Mouse (Mus musculus) G1E (cell line): ENCODE measurements around the gene Dock4. TPM values are rescaled to one million over a fixed set of nuclear protein-coding genes. Genes with fewer than 3 reads are reported as not detected.

Source experiments
- ATAC-seq: 2 replicates; pipeline ENCODE4 v1.8.0; 2016; ENCODE audit warnings: mild to moderate bottlenecking; ENCODE audit not compliant: insufficient number of reproducible peaks, poor library complexity, low FRiP score, severe bottlenecking; ENCODE audit errors: extremely low read depth
- DNase-seq: peaks from one replicate; pipeline ENCODE4 v3.0.0; 2012; ENCODE audit warnings: low spot score
- H3K27me3 ChIP-seq: 2 replicates; pipeline ENCODE4 v1.6.1; 2012; ENCODE audit warnings: mild to moderate bottlenecking, low read length, inconsistent platforms; ENCODE audit not compliant: insufficient read depth
- H3K36me3 ChIP-seq: replicated peaks from 2 replicates; pipeline ENCODE3; 2012; ENCODE audit warnings: mild to moderate bottlenecking, inconsistent platforms
- H3K4me1 ChIP-seq: 2 replicates; pipeline ENCODE4 v1.6.1; 2012; ENCODE audit warnings: low read depth, low read length, inconsistent platforms, mixed read lengths; ENCODE audit not compliant: insufficient read depth
- H3K4me3 ChIP-seq: 2 replicates; pipeline ENCODE4 v1.5.1; 2012; ENCODE audit warnings: low read depth, mild to moderate bottlenecking, inconsistent platforms, low read length, moderate library complexity, mixed read lengths
- H3K9me3 ChIP-seq: replicated peaks from 2 replicates; pipeline ENCODE4 v1.6.1; 2012; ENCODE audit warnings: inconsistent platforms
- CTCF ChIP-seq: IDR thresholded peaks from 2 replicates; pipeline ENCODE4 v1.5.1; 2012; ENCODE audit warnings: low read depth, low read length, inconsistent platforms, mixed read lengths
- GATA1 ChIP-seq: IDR thresholded peaks from 2 replicates; pipeline ENCODE4 v1.6.1; 2012; ENCODE audit warnings: borderline replicate concordance, low read length, inconsistent platforms, mixed read lengths
- GATA2 ChIP-seq: IDR thresholded peaks from 2 replicates; pipeline ENCODE4 v1.6.1; 2012; ENCODE audit warnings: low read depth, low read length, inconsistent platforms, borderline replicate concordance
- POLR2AphosphoS5 ChIP-seq: IDR thresholded peaks from 2 replicates; pipeline ENCODE4 v1.6.1; 2012; ENCODE audit warnings: low read depth, low read length, inconsistent platforms; ENCODE audit not compliant: insufficient replicate concordance
- TAL1 ChIP-seq: conservative IDR thresholded peaks from 2 replicates; pipeline ENCODE4 v1.6.1; 2012; ENCODE audit warnings: low read depth, low read length, inconsistent platforms, mixed read lengths
- polyA plus RNA-seq: library from polyadenylated mRNA; stranded (reverse); fragments of >175 nt; gene quantifications from 2 replicates; pipeline ENCODE4 v1.2.3, GENCODE M21; 2012
- total RNA-seq, 2 experiments: library from RNA; stranded (forward) in 1 of 2; stranded (reverse) in 1 of 2; fragments of 200-1000 nt in 1 of 2; fragments of >200 nt in 1 of 2; fragmentation: Nextera tagmentation in 1 of 2; gene quantifications; 2 replicates each; pipeline ENCODE4 v1.2.3; 2014 to 2017

The Dock4 gene
- total and polyA plus RNA-seq, 3 experiments = 0.01 to 1.2 (median 0.68) TPM

DNA sequence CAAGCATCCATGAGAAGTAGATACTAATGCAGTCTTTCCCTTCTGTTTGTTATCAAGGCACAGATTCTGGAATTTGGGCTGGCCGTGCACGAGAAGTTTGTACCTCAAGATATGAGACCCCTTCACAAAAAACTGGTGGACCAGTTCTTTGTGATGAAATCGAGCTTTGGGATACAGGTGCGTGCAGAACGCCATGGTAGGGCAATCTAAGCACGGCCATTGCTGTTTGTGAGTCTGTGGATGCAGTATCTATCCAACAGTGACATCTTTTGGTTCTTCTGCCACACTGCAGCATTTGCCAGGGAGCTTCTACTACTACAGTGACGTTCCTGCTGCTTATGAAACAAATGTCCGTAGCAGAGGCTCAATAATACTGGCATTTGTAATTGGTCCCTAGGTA, 386.4 kb downstream of the Dock4 start:
- no peak overlapping the region for H3K4me3 ChIP-seq
- peaks cover 2% of the 10 kb centered on the region; the same call in 1 of the 2 replicates for H3K27me3 ChIP-seq
- TF ChIP-seq TAL1 (no peak), CTCF (peak; percentile 23; the same call in 1 of the 2 replicates), POLR2AphosphoS5 (no peak), GATA1 (no peak), GATA2 (no peak)
- no peaks in the 10 kb centered on the region for H3K9me3 ChIP-seq
- H3K4me1 ChIP-seq = no peaks in the 10 kb centered on the region
- ATAC-seq (peak; percentile 31; the same call in 1 of the 2 replicates), DNase-seq (no peak)
- H3K36me3 ChIP-seq = no peaks in the 10 kb centered on the region

DNA sequence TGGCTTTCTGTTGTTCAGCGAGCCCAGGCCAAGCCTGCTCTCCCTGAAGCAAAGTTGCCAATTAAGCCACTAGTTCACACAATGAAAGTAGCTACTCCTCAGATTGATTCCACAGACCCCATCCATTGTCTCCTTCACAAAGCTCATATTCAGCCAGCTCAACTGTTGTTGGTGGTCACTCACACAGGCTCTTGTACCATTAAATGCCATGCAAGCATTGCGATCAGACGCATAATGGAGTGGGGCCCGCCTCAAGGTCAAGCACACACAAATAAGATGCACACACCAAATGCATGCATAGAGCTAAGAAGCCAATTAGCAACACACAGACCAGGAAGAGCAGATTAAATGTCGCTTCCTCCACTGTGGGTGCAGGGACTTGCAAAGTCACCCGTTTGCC, 391.2 kb downstream of the Dock4 start:
- TF ChIP-seq GATA1 (no peak), CTCF (no peak), TAL1 (no peak), POLR2AphosphoS5 (no peak), GATA2 (no peak)
- H3K36me3 ChIP-seq = no peaks in the 10 kb centered on the region
- no peak overlapping the region for H3K4me3 ChIP-seq
- no peaks in the 10 kb centered on the region for H3K9me3 ChIP-seq
- H3K4me1 ChIP-seq = peaks cover 2% of the 10 kb centered on the region; the same call in 1 of the 2 replicates
- ATAC-seq (no peak), DNase-seq (no peak)
- H3K27me3 ChIP-seq = peaks cover 2% of the 10 kb centered on the region; the same call in 1 of the 2 replicates

DNA sequence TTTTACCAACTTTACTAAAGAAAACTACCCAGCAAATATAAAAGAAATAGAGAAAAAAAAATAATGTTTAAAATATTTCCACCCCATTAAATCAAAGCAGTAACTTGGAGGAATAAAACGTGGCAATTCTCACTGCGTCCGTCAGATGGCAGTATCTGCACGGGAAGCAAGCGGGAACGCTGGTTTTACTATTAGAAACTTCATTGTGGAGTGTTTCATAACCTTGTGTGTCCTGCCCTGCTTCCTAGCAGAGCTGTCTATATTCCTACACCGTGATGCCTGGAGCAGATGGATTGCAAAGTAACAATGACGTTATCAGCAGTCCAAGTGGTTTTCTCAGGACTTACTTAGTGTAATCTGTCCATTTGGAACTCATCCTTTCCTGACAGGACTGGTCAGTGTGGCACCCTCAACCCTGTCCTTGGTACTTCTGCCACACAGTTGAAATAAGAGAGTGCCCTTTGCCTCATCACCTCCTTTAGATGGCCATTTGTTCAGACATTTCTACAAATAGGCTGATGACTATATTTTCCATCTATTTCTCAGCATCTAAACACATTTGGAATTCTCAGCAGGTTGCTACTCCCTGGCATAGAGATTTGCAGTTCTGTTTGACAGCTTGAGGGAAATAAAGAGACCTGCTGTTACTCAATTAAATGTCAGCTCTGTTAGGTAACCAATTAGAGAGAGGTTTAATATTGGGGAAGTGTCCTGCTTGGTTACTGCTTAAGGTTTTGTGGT, 392.0 kb downstream of the Dock4 start:
- no peak overlapping the region for H3K4me3 ChIP-seq
- no peaks in the 10 kb centered on the region for H3K36me3 ChIP-seq
- TF ChIP-seq CTCF (peak; percentile 76), TAL1 (no peak)
- H3K9me3 ChIP-seq = no peaks in the 10 kb centered on the region
- ATAC-seq (no peak; the same call in 1 of the 2 replicates), DNase-seq (peak; percentile 4)
- H3K4me1 ChIP-seq = peaks cover 2% of the 10 kb centered on the region; the same call in 1 of the 2 replicates
- peaks cover 2% of the 10 kb centered on the region; the same call in 1 of the 2 replicates for H3K27me3 ChIP-seq

DNA sequence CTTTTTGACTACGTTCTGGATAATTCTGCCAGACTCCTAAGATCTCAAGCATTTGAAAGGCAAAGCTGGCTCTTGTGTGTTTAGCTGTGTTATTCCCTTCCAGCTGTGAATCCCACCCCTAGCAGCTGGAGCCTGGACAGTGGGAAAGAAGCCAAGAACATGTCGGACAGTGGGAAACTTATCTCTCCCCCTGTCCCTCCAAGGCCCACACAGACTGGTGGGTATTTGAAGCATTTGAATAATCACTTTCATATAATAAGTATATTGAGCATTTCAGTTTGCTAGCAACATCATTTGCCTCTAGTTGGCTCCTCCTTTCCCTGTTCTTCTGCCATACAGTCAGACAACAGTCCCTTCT, 392.6 kb downstream of the Dock4 start:
- no peaks in the 10 kb centered on the region for H3K36me3 ChIP-seq
- TF ChIP-seq TAL1 (no peak), GATA2 (no peak), POLR2AphosphoS5 (no peak), CTCF (no peak), GATA1 (no peak)
- no peaks in the 10 kb centered on the region for H3K9me3 ChIP-seq
- H3K27me3 ChIP-seq = peaks cover 2% of the 10 kb centered on the region; the same call in 1 of the 2 replicates
- H3K4me3 ChIP-seq = no peak overlapping the region
- peaks cover 2% of the 10 kb centered on the region; the same call in 1 of the 2 replicates for H3K4me1 ChIP-seq
- ATAC-seq = no peak
- DNase-seq = no peak

DNA sequence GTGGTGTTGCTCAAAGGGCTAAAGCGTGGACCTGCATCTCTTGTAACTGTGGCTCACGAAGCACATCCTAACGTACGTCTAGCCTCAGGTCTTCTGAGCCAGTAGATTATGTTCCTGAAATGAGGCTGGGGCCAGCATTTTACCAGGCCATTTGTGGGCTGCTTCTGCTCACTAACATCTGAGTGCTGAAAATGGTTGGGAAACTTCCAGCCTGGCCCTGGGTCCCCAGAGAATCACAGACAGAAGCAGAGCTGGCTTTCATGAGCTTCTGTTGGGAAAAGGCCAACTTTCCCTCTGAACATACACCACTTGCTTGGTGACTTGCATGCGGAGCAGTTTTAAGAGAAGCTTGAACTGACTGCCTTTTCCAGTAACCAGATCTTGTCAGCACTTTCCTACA, 393.2 kb downstream of the Dock4 start:
- no peak for TF ChIP-seq POLR2AphosphoS5
- TF ChIP-seq GATA1 = no peak
- no peak for TF ChIP-seq CTCF
- no peak for TF ChIP-seq TAL1
- no peak for TF ChIP-seq GATA2
- no peak overlapping the region for H3K4me3 ChIP-seq
- ATAC-seq (no peak), DNase-seq (no peak)
- H3K27me3 ChIP-seq = peaks cover 2% of the 10 kb centered on the region; the same call in 1 of the 2 replicates
- H3K36me3 ChIP-seq = no peaks in the 10 kb centered on the region
- no peaks in the 10 kb centered on the region for H3K9me3 ChIP-seq
- H3K4me1 ChIP-seq = peaks cover 2% of the 10 kb centered on the region; the same call in 1 of the 2 replicates

DNA sequence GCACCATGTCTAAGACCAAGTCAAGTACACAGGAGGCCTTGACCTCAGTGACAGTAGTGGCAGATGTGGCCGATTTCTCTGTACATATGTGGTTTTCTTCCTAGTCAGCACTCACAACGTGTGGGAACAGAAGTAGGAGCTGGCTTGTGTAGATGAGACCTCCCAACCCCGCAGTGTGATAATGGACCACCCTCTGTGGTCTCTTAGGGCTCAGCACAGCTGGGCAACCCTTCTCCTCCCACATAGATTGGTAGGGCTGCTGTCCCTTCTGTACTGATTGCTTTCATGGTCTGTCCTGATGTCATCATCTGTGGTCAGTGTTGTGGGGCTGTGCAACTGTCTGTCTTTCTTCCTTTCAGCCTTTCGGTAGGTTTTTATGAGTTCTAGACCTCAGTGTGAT, 394.1 kb downstream of the Dock4 start:
- no peak overlapping the region for H3K4me3 ChIP-seq
- no peaks in the 10 kb centered on the region for H3K27me3 ChIP-seq
- no peaks in the 10 kb centered on the region; the same call in 1 of the 2 replicates for H3K9me3 ChIP-seq
- H3K4me1 ChIP-seq = peaks cover 2% of the 10 kb centered on the region; the same call in 1 of the 2 replicates
- no peaks in the 10 kb centered on the region for H3K36me3 ChIP-seq
- DNase-seq = no peak
- TF ChIP-seq POLR2AphosphoS5 (no peak), TAL1 (no peak), GATA2 (no peak), CTCF (no peak), GATA1 (no peak)
- no peak for ATAC-seq
